Mouse (Mus musculus): ENCODE results near the gene Itgb2.

Itgb2 gene

GRCm38 (mm10) chr10:77610221-77610961 is 80.3 kb downstream of the Itgb2 start:
- in situ Hi-C loops (cut with MboI, MseI): no loop called here

GRCm38 (mm10) chr10:77613409-77613808 is 83.4 kb downstream of the Itgb2 start:
- in situ Hi-C loops (cut with MboI, MseI): no loop called here
